Mouse (Mus musculus): ENCODE measurements at regions not wholly inside any gene's neighbourhood (a gene's known extent, or its start where the extent isn't known, plus 50 kb on each side); places are given as distances from the start of the nearest gene placed in this dataset.

DNA sequence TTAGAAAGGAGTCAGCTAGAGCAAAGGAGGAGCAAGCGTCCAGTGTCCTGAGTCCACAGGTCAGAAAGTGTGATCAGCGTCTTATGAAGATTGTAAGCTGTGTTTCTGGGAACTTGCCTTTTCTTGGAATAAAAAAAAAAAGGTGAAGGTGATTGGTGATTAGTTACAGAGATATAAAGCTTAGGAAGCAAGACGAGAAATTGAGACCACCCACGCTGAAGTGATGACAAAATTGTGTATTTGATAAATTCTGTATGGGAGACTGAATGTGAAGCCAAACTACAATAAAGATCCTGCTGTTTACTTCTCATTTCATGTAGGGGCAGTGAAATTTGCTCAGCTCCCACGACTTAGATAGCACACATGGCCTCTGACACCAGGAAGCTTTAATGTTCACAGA, 109.0 kb upstream of the Spats2l start:
- DNase-seq (ENCODE audit: low read depth, low spot score): no peak

DNA sequence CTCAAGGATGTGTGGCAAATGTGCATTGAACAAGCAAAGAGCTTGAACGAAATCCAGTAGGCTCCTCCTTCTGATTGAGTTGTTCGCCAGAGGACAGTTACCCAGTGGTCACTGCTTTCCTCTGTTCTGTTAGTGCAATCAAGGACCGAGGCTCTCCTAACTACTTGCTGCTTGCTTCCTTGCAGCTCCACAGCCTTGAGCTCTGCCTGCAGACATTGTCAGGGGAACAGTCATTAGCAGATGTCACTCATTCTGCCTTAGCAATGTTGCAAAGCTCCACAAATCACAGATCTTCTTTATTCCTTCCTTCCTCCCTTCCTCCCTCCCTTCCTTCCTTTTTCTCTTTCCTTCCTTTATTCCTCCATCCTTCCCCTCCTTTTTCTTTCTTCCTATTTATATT, 108.2 kb upstream of the Spats2l start:
- no peak for DNase-seq (ENCODE audit: low read depth, low spot score)

DNA sequence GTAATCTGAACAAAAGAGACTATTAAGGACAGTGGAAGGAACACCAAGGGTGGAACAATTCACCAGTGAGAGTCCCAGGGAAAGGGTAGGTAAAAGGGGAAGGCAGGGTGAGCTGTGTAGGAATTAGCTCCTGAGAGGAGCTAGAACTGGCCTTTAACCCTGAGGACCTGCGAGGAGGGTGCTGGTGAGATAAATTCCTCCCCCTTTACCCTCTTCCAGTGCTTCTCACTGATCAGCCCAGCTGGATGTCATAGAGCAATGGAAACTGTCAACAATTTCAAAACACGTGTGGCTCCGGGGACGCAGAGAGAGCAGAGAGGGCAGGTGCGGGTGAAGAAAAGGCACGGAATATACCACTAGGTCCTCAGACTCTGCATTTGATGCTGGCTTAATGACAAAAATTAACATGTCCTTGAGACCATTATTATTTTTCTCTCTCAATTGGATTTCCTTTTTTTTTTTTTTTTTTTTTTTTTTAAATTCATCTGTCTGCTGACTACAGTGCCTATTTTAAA, 107.7 kb upstream of the Spats2l start:
- DNase-seq (ENCODE audit: low read depth, low spot score): no peak

DNA sequence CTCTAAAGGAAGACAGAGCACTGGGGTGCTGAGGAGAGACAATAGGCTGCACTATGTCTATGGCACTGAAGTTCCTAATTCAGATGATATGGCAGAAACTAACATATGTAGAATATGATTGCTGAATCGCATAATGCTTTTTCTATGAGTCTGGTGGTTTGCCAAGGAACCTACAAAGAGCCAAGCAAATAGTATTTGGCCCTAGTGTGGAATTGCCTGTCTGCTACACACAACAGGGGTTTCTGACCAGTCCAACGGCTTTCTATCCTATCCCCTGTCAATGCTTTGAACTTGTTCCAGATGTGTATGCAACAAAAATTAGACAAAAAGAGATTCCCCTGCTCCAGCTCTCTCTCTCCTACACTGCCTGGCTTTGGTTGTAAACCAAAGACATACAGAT, 100.5 kb upstream of the Spats2l start:
- no peak for DNase-seq (ENCODE audit: low read depth, low spot score)

DNA sequence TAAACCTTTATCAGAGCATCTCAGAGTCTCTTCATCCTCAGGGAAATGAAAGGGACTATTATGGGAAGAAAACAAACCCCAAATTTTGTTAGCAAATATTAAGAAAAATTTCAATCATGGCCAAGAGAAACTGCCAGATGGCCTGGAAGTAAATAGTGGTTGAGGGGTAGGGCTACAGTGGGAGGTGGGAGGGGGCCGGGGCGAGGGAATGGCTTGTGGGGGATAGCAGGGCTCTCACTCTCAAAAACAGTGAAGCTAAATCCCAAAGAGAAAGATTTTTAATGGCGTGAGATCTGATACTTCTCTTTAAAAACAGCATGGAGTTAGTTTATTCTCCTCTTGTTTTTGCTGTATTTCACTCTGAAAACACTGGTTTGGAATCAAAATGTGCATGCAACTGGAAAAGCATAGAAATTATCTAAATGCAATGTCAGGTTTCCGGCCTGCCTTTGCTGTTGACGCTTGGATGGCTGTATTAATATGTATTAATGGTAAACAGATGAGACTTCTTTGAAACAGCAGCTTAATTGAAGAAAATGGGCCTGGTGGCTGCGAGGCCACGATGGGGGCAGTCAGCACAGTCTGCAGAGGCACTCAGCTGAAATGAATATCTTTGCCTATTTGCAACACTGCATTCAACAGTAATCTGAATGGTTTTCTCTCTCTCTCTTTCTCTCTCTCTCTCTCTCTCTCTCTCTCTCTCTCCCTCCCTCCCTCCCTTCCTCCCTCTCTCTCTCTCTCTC, 99.8 kb upstream of the Spats2l start:
- no peak for DNase-seq (ENCODE audit: low read depth, low spot score)

DNA sequence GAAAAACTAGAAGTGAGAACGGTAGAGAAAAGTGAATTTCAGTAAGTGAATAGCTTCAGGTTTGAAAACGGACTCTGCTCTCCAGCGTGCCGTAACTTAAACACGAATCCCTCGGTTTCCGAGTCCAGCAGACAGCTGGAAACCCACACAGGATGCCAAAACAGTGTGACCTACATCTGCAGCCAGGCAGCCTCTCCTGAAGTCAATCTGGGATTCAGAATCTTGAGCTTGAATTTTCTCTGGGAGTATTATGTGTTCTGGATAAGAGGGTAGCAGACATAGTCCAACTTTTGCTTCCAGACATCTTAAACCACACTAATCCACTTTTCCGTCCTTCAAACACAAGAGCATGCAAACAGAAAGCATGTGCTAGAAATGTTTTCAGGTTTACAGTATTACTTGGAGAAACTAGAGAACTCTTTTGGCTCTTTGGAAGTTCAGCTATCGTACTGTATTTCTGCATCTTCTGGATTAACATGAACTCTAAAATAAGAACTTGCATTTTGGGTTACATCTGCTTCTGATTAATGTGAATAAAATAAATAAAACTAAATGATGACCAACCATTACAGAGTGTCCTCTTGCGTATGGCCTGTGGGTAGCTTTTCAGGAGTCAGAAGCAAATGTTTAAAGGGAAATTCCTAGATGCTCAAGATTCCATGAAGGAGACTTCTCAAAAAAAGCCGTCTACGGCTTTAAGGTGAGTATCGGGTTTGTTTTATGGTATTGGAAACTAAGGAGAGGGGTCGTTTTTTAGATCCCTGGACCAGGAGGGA, 89.4 kb upstream of the Spats2l start:
- DNase-seq (ENCODE audit: low read depth, low spot score): no peak

DNA sequence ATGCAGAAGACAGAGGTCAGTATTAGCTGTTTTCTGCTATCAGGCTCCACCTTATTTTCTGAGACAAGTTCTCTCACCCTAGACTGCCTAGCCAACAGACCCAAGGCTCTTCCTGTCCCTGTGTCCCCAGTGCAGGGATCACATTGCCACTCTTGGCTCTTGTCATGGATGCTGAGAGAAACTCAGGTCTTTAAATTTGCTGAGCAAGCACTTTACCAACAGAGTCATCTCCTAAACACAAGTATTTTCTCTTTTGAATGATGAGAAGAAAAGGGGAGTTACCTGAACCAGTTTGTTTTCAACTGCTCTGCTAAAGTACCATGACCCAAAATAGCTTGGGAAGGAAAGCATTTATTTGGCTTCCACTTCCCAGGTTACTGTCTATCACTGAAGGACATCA, 84.7 kb upstream of the Spats2l start:
- no peak for DNase-seq (ENCODE audit: low read depth, low spot score)

DNA sequence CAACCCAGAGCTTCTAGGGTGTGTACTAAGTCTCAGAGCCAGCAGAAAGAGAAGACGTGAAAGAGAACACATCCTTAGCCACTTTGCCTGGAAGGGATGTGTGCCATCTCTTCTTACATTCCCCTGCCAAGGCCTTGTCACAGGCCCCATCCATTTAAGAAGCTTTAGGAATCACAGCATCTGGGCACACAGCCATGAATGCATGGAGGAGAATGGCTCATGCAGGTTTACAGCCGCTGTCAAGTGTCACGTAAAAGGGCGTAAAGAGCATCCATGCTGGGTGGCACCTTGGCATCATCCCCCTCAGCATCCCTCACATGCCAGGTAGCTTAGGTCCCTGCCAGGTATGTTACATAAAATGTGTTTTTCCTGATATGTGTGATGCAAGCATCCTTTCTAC, 66.1 kb upstream of the Spats2l start:
- DNase-seq (ENCODE audit: low read depth, low spot score): no peak

DNA sequence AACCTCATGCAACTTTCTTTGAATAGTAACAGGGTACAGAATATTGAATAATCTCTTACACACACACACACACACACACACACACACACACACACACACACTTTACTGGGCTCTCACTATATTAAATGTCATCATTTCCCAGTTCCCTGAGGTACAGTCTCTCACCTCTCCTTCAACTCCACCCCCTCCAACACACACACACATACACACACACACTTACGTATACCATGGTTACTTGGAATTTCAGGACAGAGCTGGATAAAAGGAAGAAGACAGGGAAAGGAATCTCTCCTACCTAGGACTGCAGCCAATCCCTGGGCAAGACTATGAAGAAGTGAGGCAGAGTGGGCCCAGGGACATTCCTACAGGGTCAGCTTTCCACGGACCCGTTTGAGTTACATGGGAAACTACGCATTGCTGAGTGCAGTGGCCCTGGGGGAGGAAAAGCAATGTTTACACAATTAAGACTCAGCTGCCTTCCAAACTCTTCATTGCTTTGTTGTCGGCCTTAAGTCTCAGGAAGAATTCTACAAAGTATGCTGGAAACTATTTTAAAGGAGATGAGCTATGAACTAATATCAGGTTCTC, 61.0 kb upstream of the Spats2l start:
- no peak for DNase-seq (ENCODE audit: low read depth, low spot score)

DNA sequence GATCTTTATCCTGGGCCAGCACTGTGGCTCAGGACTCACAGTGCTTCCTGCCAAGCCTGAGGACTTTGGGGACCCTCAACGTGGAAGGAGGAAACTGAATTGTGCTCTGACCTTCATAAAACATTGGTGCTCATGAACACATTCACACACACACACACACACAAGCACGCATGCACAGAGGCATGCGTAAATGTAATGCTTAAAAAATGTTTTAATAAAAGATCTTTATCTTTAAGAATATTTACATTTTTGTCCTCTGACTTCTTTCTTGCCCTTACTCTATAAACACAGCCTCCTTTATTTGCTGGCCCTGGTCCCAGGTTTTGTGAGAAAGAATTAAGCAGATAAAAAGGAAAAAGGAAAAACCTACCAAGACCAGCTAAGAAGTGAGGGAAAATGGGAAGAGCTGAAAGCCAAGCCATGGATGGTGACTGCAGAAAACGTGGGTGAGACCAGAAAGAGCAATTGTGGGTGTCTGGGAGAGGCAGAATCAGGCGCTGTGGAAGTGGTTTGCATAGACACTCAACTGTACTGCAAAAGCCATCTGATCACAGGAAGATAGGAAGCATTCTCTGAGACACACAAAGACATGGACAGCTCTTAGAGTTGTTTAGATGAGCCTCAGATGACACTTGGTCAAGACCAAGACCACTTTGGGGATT, 56.7 kb upstream of the Spats2l start:
- DNase-seq (ENCODE audit: low read depth, low spot score): no peak

DNA sequence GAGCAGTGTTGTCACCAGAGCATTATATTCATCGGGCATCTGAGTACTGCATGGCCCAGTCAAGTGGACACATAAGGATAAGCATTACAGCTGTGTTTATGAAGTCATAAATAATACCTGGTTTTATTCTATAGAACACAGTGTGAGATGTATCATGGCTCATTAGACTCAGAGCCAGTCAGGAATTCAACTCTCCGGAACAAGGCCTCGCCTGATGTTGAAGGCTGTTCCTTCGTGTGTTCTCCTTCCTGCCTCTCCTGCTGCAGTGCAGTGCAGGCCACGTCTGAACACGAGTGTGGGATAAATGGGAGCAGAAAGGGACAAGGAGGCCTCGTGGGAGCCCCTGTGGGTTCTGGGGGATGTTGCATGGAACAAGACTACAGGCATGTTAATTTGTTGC, 55.6 kb upstream of the Spats2l start:
- no peak for DNase-seq (ENCODE audit: low read depth, low spot score)
